Mouse (Mus musculus) bone marrow macrophage, adult 2 months (primary cell): ENCODE results near the gene Mob1b.
"Not testable (repeated sequence)": the region's sequence is repeated elsewhere in the genome, so short reads cannot be mapped to it uniquely, and the experiment has no call there.

Source experiments
- CTCF ChIP-seq: IDR thresholded peaks from 2 replicates; pipeline ENCODE4 v1.5.1; 2012; ENCODE audit warnings: low read depth, mild to moderate bottlenecking, low read length, moderate library complexity
- POLR2A ChIP-seq: IDR thresholded peaks from 2 replicates; pipeline ENCODE4 v1.6.1; 2012; ENCODE audit warnings: mild to moderate bottlenecking, low read depth, low read length, borderline replicate concordance

DNA sequence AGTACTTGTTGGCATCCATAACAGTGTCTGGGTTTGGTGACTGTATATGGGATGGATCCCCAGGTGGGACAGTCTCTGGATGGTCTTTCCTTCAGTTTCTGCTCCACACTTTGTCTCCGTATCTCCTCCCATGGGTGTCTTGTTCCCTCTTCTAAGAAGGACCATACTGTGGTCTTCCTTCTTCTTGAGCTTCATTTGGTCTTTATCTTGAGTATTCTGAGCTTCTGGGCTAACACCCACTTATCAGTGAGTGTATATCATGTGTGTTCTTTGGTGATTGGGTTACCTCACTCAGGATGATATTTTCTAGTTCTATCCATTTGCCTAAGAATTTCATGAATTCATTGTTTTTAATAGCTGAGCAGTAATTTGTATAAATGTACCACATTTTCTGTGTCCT lies 20.4 kb downstream of the Mob1b start:
- not testable (repeated sequence) for TF ChIP-seq CTCF, POLR2A
